Mouse (Mus musculus) limb, embryonic 11.5 days (tissue): ENCODE results near the gene Inafm2. TPM values are rescaled to one million over a fixed set of nuclear protein-coding genes. Genes with fewer than 3 reads are reported as not detected.

ENCODE experiments used
- ATAC-seq: fragments of 200-750 bp; cut with Nextera tagmentation; 2 replicates; pipeline ENCODE4 v1.8.0; 2017; ENCODE audit warnings: low read depth; ENCODE audit not compliant: insufficient number of reproducible peaks, low FRiP score, low TSS enrichment
- DNase-seq: peaks from one replicate; pipeline ENCODE4 v3.0.0-alpha.2; 2015; ENCODE audit warnings: low spot score
- H3K27ac ChIP-seq: fragments of 300-500 bp; sonication (generic); replicated peaks from 2 replicates; pipeline ENCODE4 v1.5.1; 2014; ENCODE audit warnings: low read depth, mild to moderate bottlenecking, low read length
- H3K27me3 ChIP-seq: fragments of 300-500 bp; sonication (generic); 2 replicates; pipeline ENCODE4 v1.6.1; 2014; ENCODE audit warnings: mild to moderate bottlenecking, low read length, mixed read lengths; ENCODE audit not compliant: control insufficient read depth, insufficient read depth
- H3K36me3 ChIP-seq: fragments of 300-500 bp; sonication (generic); 2 replicates; pipeline ENCODE4 v1.6.1; 2014; ENCODE audit warnings: mild to moderate bottlenecking, low read length, moderate library complexity, mixed read lengths; ENCODE audit not compliant: control insufficient read depth, insufficient read depth
- H3K4me1 ChIP-seq: fragments of 300-500 bp; sonication (generic); 2 replicates; pipeline ENCODE4 v1.6.1; 2014; ENCODE audit warnings: low read length, mixed read lengths; ENCODE audit not compliant: control insufficient read depth, insufficient read depth
- H3K4me2 ChIP-seq: fragments of 300-500 bp; sonication (generic); 2 replicates; pipeline ENCODE4 v1.6.1; 2014; ENCODE audit warnings: low read depth, mild to moderate bottlenecking, moderate library complexity; ENCODE audit not compliant: severe bottlenecking
- H3K4me3 ChIP-seq: fragments of 300-500 bp; sonication (generic); 2 replicates; pipeline ENCODE4 v1.5.1; 2014; ENCODE audit warnings: low read depth, low read length
- H3K9ac ChIP-seq: fragments of 300-500 bp; sonication (generic); 2 replicates; pipeline ENCODE4 v1.6.1; 2014; ENCODE audit warnings: mild to moderate bottlenecking, low read length
- H3K9me3 ChIP-seq: fragments of 300-500 bp; sonication (generic); 2 replicates; pipeline ENCODE4 v1.6.1; 2016; ENCODE audit warnings: low read length; ENCODE audit not compliant: control insufficient read depth
- WGBS: fragments of 180-500 bp; shearing (Covaris S2); extraction: QIAGEN DNeasy Blood & Tissue Kit; methylation state at CpG from one replicate; pipeline ENCODE4 v1.1.7; 2014; 5-methylcytosine and 5-hydroxymethylcytosine counted together
- polyA plus RNA-seq: library from polyadenylated mRNA; unstranded; fragments of >200 nt; fragmentation: Nextera tagmentation; extraction: Ambion mirVana; gene quantifications from 2 replicates; pipeline ENCODE4 v1.2.1, GENCODE M21; 2014

Inafm2 gene
- 26.9 and 28.2 TPM in 2 replicates for polyA plus RNA-seq

- no peak within 1 kb of the TSS for H3K27ac ChIP-seq
- peak within 1 kb of the TSS; percentile 98 for H3K4me2 ChIP-seq
- ATAC-seq (peak; percentile 89), DNase-seq (peak; percentile 91)
- H3K4me1 ChIP-seq, result peaks cover 15% of the 10 kb centered on the region
- H3K4me3 ChIP-seq, result peak within 1 kb of the TSS; percentile 87
- H3K9ac ChIP-seq, result peak within 1 kb of the TSS; percentile 86
- H3K36me3 ChIP-seq, result no peaks in the 10 kb centered on the region
- H3K27me3 ChIP-seq, result peaks cover 12% of the 10 kb centered on the region
- under 1% methylated on average over 45 of the region's 57 CpGs for WGBS
- H3K9me3 ChIP-seq, result no peaks in the 10 kb centered on the region
Measured at GRCm38 (mm10) chr2:118745232-118745884, at the start of gene Inafm2. Gene Inafm2, plus strand, starts transcription at chr2:118745758.

GRCm38 (mm10) chr2:118696451-118697308, 48.9 kb upstream of the Inafm2 start:
- WGBS, result 50% methylated on average over 21 of the region's 21 CpGs
- no peak overlapping the region for H3K9ac ChIP-seq

GRCm38 (mm10) chr2:118697311-118697877, 48.2 kb upstream of the Inafm2 start:
- ATAC-seq, result no peak
- no peak for DNase-seq
- WGBS, result 28% methylated on average over 5 of the region's 5 CpGs
- Histone ChIP-seq H3K4me3 (no peak overlapping the region), H3K9ac (no peak overlapping the region), H3K4me2 (no peak overlapping the region), H3K36me3 (no peaks in the 10 kb centered on the region), H3K27ac (no peak overlapping the region), H3K4me1 (peaks cover 6% of the 10 kb centered on the region), H3K27me3 (peaks cover 51% of the 10 kb centered on the region), H3K9me3 (no peaks in the 10 kb centered on the region)

More at GRCm38 (mm10) chr2:118696451-118697308, 48.9 kb upstream of the Inafm2 start:
- no peak overlapping the region for H3K4me2 ChIP-seq
- peaks cover 44% of the 10 kb centered on the region for H3K27me3 ChIP-seq
- ATAC-seq, result no peak
- no peaks in the 10 kb centered on the region for H3K9me3 ChIP-seq
- peaks cover 2% of the 10 kb centered on the region; the same call in 1 of the 2 replicates for H3K4me1 ChIP-seq
- no peak overlapping the region for H3K27ac ChIP-seq
- no peaks in the 10 kb centered on the region for H3K36me3 ChIP-seq
- H3K4me3 ChIP-seq, result no peak overlapping the region
- no peak for DNase-seq

- 30% methylated on average over 7 of the region's 7 CpGs for WGBS
- Histone ChIP-seq H3K4me3 (no peak overlapping the region), H3K27me3 (peaks cover 57% of the 10 kb centered on the region)
Measured at GRCm38 (mm10) chr2:118697955-118698354, 47.6 kb upstream of the Inafm2 start.

GRCm38 (mm10) chr2:118700179-118701062, 45.1 kb upstream of the Inafm2 start:
- no peak overlapping the region for H3K9ac ChIP-seq

More at GRCm38 (mm10) chr2:118697955-118698354, 47.6 kb upstream of the Inafm2 start:
- H3K27ac ChIP-seq, result no peak overlapping the region
- H3K36me3 ChIP-seq, result no peaks in the 10 kb centered on the region
- H3K9me3 ChIP-seq, result no peaks in the 10 kb centered on the region
- peaks cover 11% of the 10 kb centered on the region for H3K4me1 ChIP-seq
- no peak for ATAC-seq
- H3K9ac ChIP-seq, result no peak overlapping the region
- H3K4me2 ChIP-seq, result no peak overlapping the region
- DNase-seq, result no peak

GRCm38 (mm10) chr2:118701161-118701560, 44.4 kb upstream of the Inafm2 start:
- Histone ChIP-seq H3K4me2 (no peak overlapping the region), H3K4me3 (no peak overlapping the region), H3K9me3 (no peaks in the 10 kb centered on the region), H3K4me1 (peaks cover 26% of the 10 kb centered on the region), H3K9ac (no peak overlapping the region), H3K27ac (no peak overlapping the region), H3K36me3 (no peaks in the 10 kb centered on the region), H3K27me3 (peaks cover 84% of the 10 kb centered on the region)
- DNase-seq (peak; percentile 42), ATAC-seq (no peak)
- WGBS, result 9% methylated on average over 5 of the region's 5 CpGs

More at GRCm38 (mm10) chr2:118700179-118701062, 45.1 kb upstream of the Inafm2 start:
- DNase-seq, result peak; percentile 91
- Histone ChIP-seq H3K36me3 (no peaks in the 10 kb centered on the region), H3K4me1 (peaks cover 26% of the 10 kb centered on the region), H3K9me3 (no peaks in the 10 kb centered on the region), H3K4me3 (peak overlapping the region; percentile 12), H3K27me3 (peaks cover 82% of the 10 kb centered on the region), H3K4me2 (peak overlapping the region; percentile 28; the same call in 1 of the 2 replicates), H3K27ac (no peak overlapping the region)
- no peak for ATAC-seq
- WGBS, result 2% methylated on average over 32 of the region's 32 CpGs

GRCm38 (mm10) chr2:118701971-118702882, 43.3 kb upstream of the Inafm2 start:
- peak overlapping the region; percentile 35 for H3K4me3 ChIP-seq
- H3K36me3 ChIP-seq, result no peaks in the 10 kb centered on the region
- no peaks in the 10 kb centered on the region for H3K9me3 ChIP-seq
- WGBS, result 1% methylated on average over 51 of the region's 51 CpGs
- ATAC-seq (no peak), DNase-seq (peak; percentile 61)
- peak overlapping the region; percentile 60 for H3K4me2 ChIP-seq
- H3K9ac ChIP-seq, result no peak overlapping the region
- H3K4me1 ChIP-seq, result peaks cover 31% of the 10 kb centered on the region
- H3K27ac ChIP-seq, result no peak overlapping the region
- H3K27me3 ChIP-seq, result peaks cover 84% of the 10 kb centered on the region
